Mouse (Mus musculus) myocyte (in vitro differentiated cells): Measurements from ENCODE around the gene Cdkn2aipnl. TPM values are rescaled to one million over a fixed set of nuclear protein-coding genes. Genes with fewer than 3 reads are reported as not detected.

Experiments used
- H3K27me3 ChIP-seq: one replicate; pipeline ENCODE4 v1.6.1; 2011; ENCODE audit not compliant: control insufficient read depth, insufficient read depth, insufficient read length
- H3K36me3 ChIP-seq: one replicate; pipeline ENCODE4 v1.6.1; 2011; ENCODE audit not compliant: control insufficient read depth, insufficient read depth
- H3K4me2 ChIP-seq: one replicate; pipeline ENCODE4 v1.6.1; 2011; ENCODE audit warnings: low read depth, control low read depth
- H3K4me3 ChIP-seq: one replicate; pipeline ENCODE4 v1.5.1; 2011; ENCODE audit warnings: mild to moderate bottlenecking, control low read depth, moderate library complexity
- H3K79me2 ChIP-seq: one replicate; pipeline ENCODE4 v1.6.1; 2011; ENCODE audit not compliant: control insufficient read depth, insufficient read depth
- H3ac ChIP-seq: one replicate; pipeline ENCODE4 v1.6.1; 2011; ENCODE audit not compliant: control insufficient read depth, insufficient read length
- CEBPB ChIP-seq: IDR thresholded peaks from 2 replicates; pipeline ENCODE4 v1.6.1; 2011; ENCODE audit warnings: mild to moderate bottlenecking, moderate library complexity; ENCODE audit not compliant: poor library complexity, insufficient read depth, severe bottlenecking
- E2F4 ChIP-seq: IDR thresholded peaks from one replicate; pipeline ENCODE4 v1.6.1; 2011; ENCODE audit warnings: mild to moderate bottlenecking, control low read depth, moderate library complexity; ENCODE audit not compliant: insufficient read depth
- MAX ChIP-seq: IDR thresholded peaks from one replicate; pipeline ENCODE4 v1.6.1; 2011; ENCODE audit warnings: low read depth, mild to moderate bottlenecking, control low read depth
- MYOD1 ChIP-seq, 3 experiments: IDR thresholded peaks; one replicate each; pipeline ENCODE4 v1.6.1; 2011; ENCODE audit warnings: control low read depth in 2 of 3, low read depth in 2 of 3, mild to moderate bottlenecking in 2 of 3, moderate library complexity in 1 of 3; ENCODE audit not compliant: insufficient read length in 2 of 3, control insufficient read depth in 1 of 3
- MYOG ChIP-seq, 3 experiments: IDR thresholded peaks; one replicate each; pipeline ENCODE4 v1.6.1; 2011; ENCODE audit warnings: control low read depth in 2 of 3, low read depth in 2 of 3, mild to moderate bottlenecking in 2 of 3; ENCODE audit not compliant: insufficient read length in 2 of 3, control insufficient read depth in 1 of 3, insufficient read depth in 1 of 3
- POLR2A ChIP-seq: IDR thresholded peaks from one replicate; pipeline ENCODE4 v1.6.1; 2011; ENCODE audit warnings: low read depth, mild to moderate bottlenecking, control low read depth, moderate library complexity; ENCODE audit not compliant: insufficient read length
- POLR2AphosphoS2 ChIP-seq: IDR thresholded peaks from one replicate; pipeline ENCODE4 v1.6.1; 2011; ENCODE audit warnings: low read depth, control low read depth; ENCODE audit not compliant: insufficient read length
- REST ChIP-seq: IDR thresholded peaks from one replicate; pipeline ENCODE4 v1.6.1; 2011; ENCODE audit warnings: mild to moderate bottlenecking, control low read depth, moderate library complexity; ENCODE audit not compliant: insufficient read depth, insufficient read length
- SRF ChIP-seq: IDR thresholded peaks from one replicate; pipeline ENCODE4 v1.6.1; 2011; ENCODE audit warnings: low read depth; ENCODE audit not compliant: control insufficient read depth, insufficient read length
- TCF12 ChIP-seq: IDR thresholded peaks from one replicate; pipeline ENCODE4 v1.6.1; 2011; ENCODE audit warnings: mild to moderate bottlenecking, control low read depth; ENCODE audit not compliant: poor library complexity, insufficient read depth, severe bottlenecking
- TCF3 ChIP-seq: IDR thresholded peaks from one replicate; pipeline ENCODE4 v1.6.1; 2011; ENCODE audit warnings: low read depth, control low read depth; ENCODE audit not compliant: insufficient read length
- USF1 ChIP-seq: IDR thresholded peaks from one replicate; pipeline ENCODE4 v1.6.1; 2011; ENCODE audit warnings: low read depth, mild to moderate bottlenecking, control low read depth, moderate library complexity
- polyA plus RNA-seq: library from polyadenylated mRNA; unstranded; fragments of >200 nt; fragmentation: generic; extraction: Trizol; gene quantifications from one replicate; pipeline ENCODE4 v1.2.1, GENCODE M21; 2012; ENCODE audit warnings: missing spikeins

The Cdkn2aipnl gene
- polyA plus RNA-seq, 1 experiment, result 31.8 TPM

DNA sequence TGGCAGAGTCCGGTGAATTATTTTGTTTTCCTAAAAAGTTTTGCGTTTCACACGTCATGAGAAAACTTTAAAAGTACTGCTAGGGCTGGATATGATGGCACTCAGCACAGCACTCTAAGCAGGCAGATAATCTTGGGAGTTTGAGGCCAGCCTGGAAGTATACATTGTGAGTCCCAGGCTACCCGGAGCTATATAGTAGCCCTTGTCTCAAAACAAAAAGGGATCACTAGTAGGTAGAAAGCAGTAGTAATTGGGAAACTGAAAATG lies 36.0 kb downstream of the Cdkn2aipnl start:
- H3K4me3 ChIP-seq, result peak overlapping the region; percentile 76
- H3K36me3 ChIP-seq, result no peaks in the 10 kb centered on the region
- TF ChIP-seq MYOD1 (IDR thresholded peaks at IDR 0.05; ENCODE audit: control insufficient read depth in 1 of 3, insufficient read length in 2 of 3, low read depth in 2 of 3), result no peak
- TF ChIP-seq REST, result no peak
- no peak for TF ChIP-seq TCF3
- TF ChIP-seq MAX, result no peak
- TF ChIP-seq TCF12, result no peak
- TF ChIP-seq E2F4, result no peak
- TF ChIP-seq POLR2A, result no peak
- TF ChIP-seq CEBPB, result no peak
- no peak for TF ChIP-seq SRF
- no peak for TF ChIP-seq MYOG (IDR thresholded peaks at IDR 0.05; ENCODE audit: control insufficient read depth in 1 of 3, insufficient read depth in 1 of 3, insufficient read length in 2 of 3, low read depth in 2 of 3)
- no peak for TF ChIP-seq USF1
- TF ChIP-seq POLR2AphosphoS2, result no peak
- H3K79me2 ChIP-seq, result peaks cover 27% of the 10 kb centered on the region
- peak overlapping the region; percentile 38 for H3ac ChIP-seq
- H3K4me2 ChIP-seq, result peak overlapping the region; percentile 93
- H3K27me3 ChIP-seq, result no peaks in the 10 kb centered on the region

DNA sequence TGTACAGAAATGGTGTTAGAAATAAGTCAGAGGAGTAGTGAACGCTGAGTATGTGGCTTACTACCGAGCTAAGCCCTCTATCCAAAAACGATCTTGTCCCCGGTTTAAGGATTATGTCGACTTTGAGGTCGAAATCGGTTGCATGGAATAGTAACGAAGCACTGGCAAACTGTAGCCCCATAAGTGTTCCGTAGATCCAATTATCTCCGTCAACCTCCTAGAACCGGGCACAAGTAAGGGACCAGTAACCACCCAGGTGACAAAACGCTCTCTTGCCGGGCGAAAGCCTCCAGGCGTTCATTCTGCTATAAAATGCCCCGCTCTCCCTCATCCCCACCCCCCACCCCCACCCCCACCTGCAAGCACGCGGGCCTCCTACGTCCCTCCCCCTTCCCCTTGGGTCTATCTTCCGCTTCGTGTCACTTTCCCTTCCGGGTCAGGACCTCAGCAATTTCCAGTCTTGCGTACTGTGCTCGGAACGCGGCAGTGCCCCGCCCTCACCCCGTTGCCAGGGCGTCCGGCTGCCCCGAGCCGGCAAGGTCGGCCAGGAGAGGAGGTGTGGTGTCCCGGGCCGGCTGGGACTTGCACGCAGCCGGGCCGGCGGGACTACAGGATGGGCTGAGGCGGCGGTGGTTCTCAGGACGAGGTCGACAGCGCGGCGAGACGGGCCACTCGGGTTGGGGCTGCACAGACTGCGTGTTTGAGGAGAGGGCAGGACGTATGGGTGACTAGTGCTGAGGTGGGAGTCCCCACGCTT lies 36.5 kb downstream of the Cdkn2aipnl start, which contains the start of gene Cdkl3:
Cdkl3 (plus strand) TSS at position 450 of the 757 bp plus-strand sequence.
- H3K36me3 ChIP-seq, result no peaks in the 10 kb centered on the region
- H3ac ChIP-seq, result peak within 1 kb of the TSS; percentile 38
- peaks cover 22% of the 10 kb centered on the region for H3K79me2 ChIP-seq
- H3K4me3 ChIP-seq, result peak within 1 kb of the TSS; percentile 76
- H3K27me3 ChIP-seq, result no peaks in the 10 kb centered on the region
- H3K4me2 ChIP-seq, result peak within 1 kb of the TSS; percentile 93
- no peak for TF ChIP-seq CEBPB
- TF ChIP-seq TCF3, result no peak
- no peak for TF ChIP-seq MAX
- TF ChIP-seq MYOD1 (IDR thresholded peaks at IDR 0.05; ENCODE audit: control insufficient read depth in 1 of 3, insufficient read length in 2 of 3, low read depth in 2 of 3), result peak in 1 of 3 experiments; percentile 55
- TF ChIP-seq POLR2AphosphoS2, result peak; percentile 66
- peak in 1 of 3 experiments; percentile 59 for TF ChIP-seq MYOG (IDR thresholded peaks at IDR 0.05; ENCODE audit: control insufficient read depth in 1 of 3, insufficient read depth in 1 of 3, insufficient read length in 2 of 3, low read depth in 2 of 3)
- TF ChIP-seq REST, result no peak
- TF ChIP-seq TCF12, result no peak
- no peak for TF ChIP-seq SRF
- no peak for TF ChIP-seq E2F4
- TF ChIP-seq POLR2A, result peak; percentile 89
- no peak for TF ChIP-seq USF1

DNA sequence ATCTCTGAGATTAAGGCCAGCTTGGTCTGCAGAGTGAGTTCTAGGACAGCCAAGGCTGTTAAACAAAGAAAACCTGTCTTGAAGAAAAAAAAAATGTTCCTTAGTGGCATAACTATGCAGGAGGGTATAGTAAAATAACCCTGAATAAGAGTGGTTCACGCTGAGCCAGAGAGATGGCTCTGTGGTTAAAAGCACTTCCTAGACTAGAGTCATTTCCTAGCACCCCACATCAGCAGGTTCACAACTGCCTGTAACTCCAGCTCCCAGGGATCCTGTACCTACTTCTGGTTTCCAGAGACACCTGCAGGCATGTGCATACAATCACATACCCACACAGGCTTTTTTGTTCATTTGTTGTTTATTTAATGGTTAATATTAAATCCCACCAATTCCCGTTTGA lies 38.1 kb downstream of the Cdkn2aipnl start:
- H3K4me2 ChIP-seq, result peak overlapping the region; percentile 72
- no peak overlapping the region for H3ac ChIP-seq

DNA sequence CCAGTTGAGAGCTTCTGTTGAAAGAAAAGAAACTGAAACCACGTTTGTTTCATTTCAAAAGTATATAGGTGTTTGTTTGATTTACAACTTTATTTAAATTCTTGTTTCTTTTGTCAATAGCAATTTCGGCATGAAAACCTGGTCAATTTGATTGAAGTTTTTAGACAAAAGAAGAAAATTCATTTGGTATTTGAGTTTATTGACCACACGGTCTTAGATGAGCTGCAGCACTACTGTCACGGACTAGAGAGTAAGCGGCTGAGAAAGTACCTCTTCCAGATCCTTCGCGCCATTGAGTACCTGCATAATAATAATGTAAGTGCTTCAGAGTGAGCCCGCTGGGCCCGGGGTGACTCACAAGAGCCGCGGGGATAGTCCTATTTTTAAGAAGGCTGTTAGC lies 43.5 kb downstream of the Cdkn2aipnl start:
- H3K36me3 ChIP-seq, result no peaks in the 10 kb centered on the region

More for the DNA sequence above, 38.1 kb downstream of the Cdkn2aipnl start:
- no peaks in the 10 kb centered on the region for H3K27me3 ChIP-seq
- H3K36me3 ChIP-seq, result no peaks in the 10 kb centered on the region
- H3K79me2 ChIP-seq, result peaks cover 10% of the 10 kb centered on the region
- no peak overlapping the region for H3K4me3 ChIP-seq
- TF ChIP-seq MAX (no peak), POLR2A (no peak), CEBPB (no peak), SRF (no peak), MYOG (IDR thresholded peaks at IDR 0.05; ENCODE audit: control insufficient read depth in 1 of 3, insufficient read depth in 1 of 3, insufficient read length in 2 of 3, low read depth in 2 of 3) (no peak), POLR2AphosphoS2 (no peak), USF1 (no peak), MYOD1 (IDR thresholded peaks at IDR 0.05; ENCODE audit: control insufficient read depth in 1 of 3, insufficient read length in 2 of 3, low read depth in 2 of 3) (no peak), TCF12 (no peak), E2F4 (no peak), REST (no peak), TCF3 (no peak)

DNA sequence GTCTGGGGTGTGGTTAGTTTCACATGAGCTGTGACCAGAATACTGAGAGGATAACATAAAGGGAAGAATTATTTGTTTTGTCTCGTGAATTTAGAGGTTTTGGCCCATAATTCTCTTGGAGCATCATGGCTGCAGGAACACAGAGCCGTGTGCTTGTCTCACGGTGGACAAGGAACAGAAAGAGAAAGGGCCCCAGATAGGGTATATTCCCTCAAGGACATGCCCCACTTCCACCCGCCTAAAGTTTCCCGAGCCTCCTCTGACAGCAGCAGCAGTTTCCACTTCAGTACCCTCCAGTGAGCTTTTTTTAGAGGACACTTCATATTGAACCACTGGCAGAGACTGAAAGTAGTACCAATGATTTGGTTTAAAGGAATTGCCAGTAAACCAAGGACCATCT lies 44.1 kb downstream of the Cdkn2aipnl start:
- Histone ChIP-seq H3K4me3 (no peak overlapping the region), H3K4me2 (no peak overlapping the region), H3K79me2 (no peaks in the 10 kb centered on the region), H3K27me3 (no peaks in the 10 kb centered on the region), H3K36me3 (no peaks in the 10 kb centered on the region), H3ac (no peak overlapping the region)
- TF ChIP-seq POLR2A (no peak), TCF3 (no peak), REST (no peak), MYOG (IDR thresholded peaks at IDR 0.05; ENCODE audit: control insufficient read depth in 1 of 3, insufficient read depth in 1 of 3, insufficient read length in 2 of 3, low read depth in 2 of 3) (no peak)

More for the DNA sequence above, 43.5 kb downstream of the Cdkn2aipnl start:
- TF ChIP-seq POLR2AphosphoS2, result no peak
- Histone ChIP-seq H3K4me2 (no peak overlapping the region), H3K27me3 (no peaks in the 10 kb centered on the region), H3K79me2 (no peaks in the 10 kb centered on the region), H3K4me3 (no peak overlapping the region), H3ac (no peak overlapping the region)
